Mouse (Mus musculus): ENCODE measurements around the gene Efcab8. TPM values are rescaled to one million over a fixed set of nuclear protein-coding genes. Genes with fewer than 3 reads are reported as not detected.

Gene Efcab8
- polyA plus RNA-seq, 1 experiment from 2014 or later, result 0.23 TPM

DNA sequence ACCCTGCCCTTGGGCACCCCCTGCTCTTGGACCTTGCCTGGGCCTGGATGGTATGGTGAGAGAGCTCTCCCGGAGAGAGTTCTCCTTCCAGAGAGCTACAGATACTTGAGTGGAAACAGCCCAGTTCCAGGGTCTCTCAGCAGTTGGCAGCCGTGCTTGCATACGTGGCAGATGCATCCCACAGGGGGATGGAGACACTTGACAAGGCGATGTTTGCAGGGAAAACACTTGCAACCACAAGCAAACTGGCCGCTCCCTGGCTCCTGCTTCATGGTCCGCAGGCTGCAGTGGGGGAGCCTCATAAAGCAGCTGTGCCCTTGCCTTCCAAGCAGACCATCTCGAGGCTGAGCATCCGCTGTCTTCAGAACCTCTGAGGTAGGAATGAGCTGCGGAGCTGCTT, 95.0 kb downstream of the Efcab8 start, which contains the start of gene Bpifb2:
Gene Bpifb2, plus strand, starts transcription at position 301 of the 400 bp plus-strand sequence.
- H3K4me1 ChIP-seq (ENCODE audit: control insufficient read depth, insufficient read depth, low read length), result no peaks in the 10 kb centered on the region
- WGBS, result 65% methylated on average over 9 of the region's 9 CpGs
- no peak for ATAC-seq (ENCODE audit: insufficient read depth, low FRiP score)

More for the DNA sequence above, 95.0 kb downstream of the Efcab8 start, which contains the start of gene Bpifb2:
- H3K36me3 ChIP-seq (ENCODE audit: control insufficient read depth, insufficient read depth, low read length), result no peaks in the 10 kb centered on the region
- no peaks in the 10 kb centered on the region for H3K9me3 ChIP-seq (replicated peaks; ENCODE audit: control insufficient read depth, low read length)
- H3K27ac ChIP-seq (ENCODE audit: low read length), result no peak within 1 kb of the TSS
- H3K27me3 ChIP-seq (ENCODE audit: control insufficient read depth, insufficient read depth, low read length), result no peaks in the 10 kb centered on the region
- no peak within 1 kb of the TSS for H3K4me3 ChIP-seq (replicated peaks; ENCODE audit: low read length)
- no peak within 1 kb of the TSS for H3K9ac ChIP-seq (ENCODE audit: low read length)
- no peak within 1 kb of the TSS for H3K4me2 ChIP-seq (ENCODE audit: low read depth, low read length)

Other genes starting within 250 kb of the Efcab8 start
- gene Nol4l, start 250.0 kb upstream of the Efcab8 start, polyA plus RNA-seq (2015; fragmentation: Nextera tagmentation; extraction: Ambion mirVana), result 11.3 and 11.5 TPM in 2 replicates
- gene Commd7, start 147.2 kb upstream of the Efcab8 start, polyA plus RNA-seq (2015; fragmentation: Nextera tagmentation; extraction: Ambion mirVana), result 72.0 and 75.0 TPM in 2 replicates
- gene Dnmt3b, start 130.5 kb upstream of the Efcab8 start, polyA plus RNA-seq (2015; fragmentation: Nextera tagmentation; extraction: Ambion mirVana), result 6.5 and 7.0 TPM in 2 replicates
- 0.06 TPM in 1 of 2 replicates, not detected in the other for gene Dnmt3c, start 83.3 kb upstream of the Efcab8 start, polyA plus RNA-seq (2015; fragmentation: Nextera tagmentation; extraction: Ambion mirVana)
- gene Mapre1, start 38.7 kb upstream of the Efcab8 start, polyA plus RNA-seq (2015; fragmentation: Nextera tagmentation; extraction: Ambion mirVana), result 212 and 252 TPM in 2 replicates
- not detected in 2 replicates for gene Sun5, start 91.2 kb downstream of the Efcab8 start, polyA plus RNA-seq (2015; fragmentation: Nextera tagmentation; extraction: Ambion mirVana)
- not detected in 2 replicates for gene Bpifb2, start 95.1 kb downstream of the Efcab8 start, polyA plus RNA-seq (2015; fragmentation: Nextera tagmentation; extraction: Ambion mirVana)
- not detected in 2 replicates for gene Bpifb6, start 120.5 kb downstream of the Efcab8 start, polyA plus RNA-seq (2015; fragmentation: Nextera tagmentation; extraction: Ambion mirVana)
- gene Bpifb3, start 138.3 kb downstream of the Efcab8 start, polyA plus RNA-seq (2015; fragmentation: Nextera tagmentation; extraction: Ambion mirVana), result not detected in 2 replicates
- not detected in 2 replicates for gene Bpifb4, start 158.3 kb downstream of the Efcab8 start, polyA plus RNA-seq (2015; fragmentation: Nextera tagmentation; extraction: Ambion mirVana)
- gene Bpifa6, start 195.0 kb downstream of the Efcab8 start, polyA plus RNA-seq (2015; fragmentation: Nextera tagmentation; extraction: Ambion mirVana), result not detected in 2 replicates
- not detected in 2 replicates for gene Bpifa2, start 228.3 kb downstream of the Efcab8 start, polyA plus RNA-seq (2015; fragmentation: Nextera tagmentation; extraction: Ambion mirVana)